Mouse (Mus musculus) heart, adult 9 months (tissue): ENCODE measurements around the gene Chn2.

Experiments used
- DNase-seq, 2 experiments: peaks; one replicate each; pipeline ENCODE4 v3.0.0; 2022; ENCODE audit warnings: low spot score in 2 of 2

Chn2 gene

DNA sequence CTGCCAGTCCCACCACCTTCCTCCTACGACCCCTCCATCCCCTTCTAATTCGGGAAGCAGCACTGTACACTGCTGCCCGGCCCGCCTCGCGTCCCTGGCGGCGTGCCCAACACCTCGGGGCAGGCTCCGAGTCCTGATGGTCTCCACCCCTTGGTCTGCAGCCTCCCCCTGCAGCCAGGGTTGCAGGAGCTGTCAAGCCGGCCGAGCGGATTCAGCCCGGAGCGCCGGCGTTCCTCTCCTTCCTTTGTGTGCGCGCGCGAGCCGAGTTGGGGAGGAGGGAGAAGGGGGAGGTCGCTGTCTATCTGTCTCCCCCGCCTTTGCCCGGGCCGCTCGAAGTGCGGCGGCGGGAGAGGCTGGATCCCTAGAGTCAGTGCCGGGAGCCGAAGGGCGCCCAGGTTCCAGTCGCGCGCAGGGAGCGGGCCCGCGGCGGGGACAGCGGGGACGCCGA is at the start of gene Chn2:
Chn2 (plus strand) TSS at position 198 of the 448 bp plus-strand sequence.
- DNase-seq: peak; percentile 37 to 42

DNA sequence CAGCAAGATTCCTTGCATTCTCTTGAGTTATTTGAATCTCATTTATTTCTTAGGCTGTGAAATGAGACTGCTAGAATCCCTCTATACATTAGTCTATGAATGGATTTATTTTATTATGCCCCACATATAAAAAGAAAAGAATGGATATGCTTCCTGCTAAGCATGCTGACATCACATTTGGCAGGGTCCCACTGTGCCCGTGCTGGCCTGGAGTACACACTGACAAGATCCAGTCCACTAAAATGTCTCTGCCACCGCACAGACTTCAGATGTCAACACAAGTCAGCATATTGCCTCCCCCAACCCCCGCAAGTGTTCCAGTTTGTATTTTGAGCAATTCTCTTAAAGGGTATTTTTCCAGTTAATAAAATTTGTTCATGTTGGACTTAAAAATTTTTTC is 47.0 kb upstream of the Chn2 start:
- DNase-seq: no peak

DNA sequence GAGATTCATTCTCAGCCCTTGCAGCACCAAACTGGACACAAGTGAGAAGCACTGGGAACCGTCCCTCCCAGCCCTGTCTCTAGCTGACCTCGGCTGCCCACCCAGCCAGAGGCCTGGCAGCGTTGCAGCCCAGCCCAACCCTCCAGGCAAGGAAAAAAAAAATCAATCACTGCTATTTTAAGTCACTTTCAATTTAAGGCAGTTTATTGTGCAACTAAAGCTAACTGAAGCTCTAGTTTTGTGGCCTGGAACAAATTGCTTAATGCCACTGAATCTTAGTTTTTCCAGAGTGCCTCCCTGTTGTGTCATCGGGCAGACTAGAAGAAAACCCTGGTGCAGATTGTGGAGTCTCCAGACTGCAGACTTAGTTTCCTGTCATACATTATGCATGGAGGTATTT is 43.8 kb upstream of the Chn2 start:
- DNase-seq: no peak

DNA sequence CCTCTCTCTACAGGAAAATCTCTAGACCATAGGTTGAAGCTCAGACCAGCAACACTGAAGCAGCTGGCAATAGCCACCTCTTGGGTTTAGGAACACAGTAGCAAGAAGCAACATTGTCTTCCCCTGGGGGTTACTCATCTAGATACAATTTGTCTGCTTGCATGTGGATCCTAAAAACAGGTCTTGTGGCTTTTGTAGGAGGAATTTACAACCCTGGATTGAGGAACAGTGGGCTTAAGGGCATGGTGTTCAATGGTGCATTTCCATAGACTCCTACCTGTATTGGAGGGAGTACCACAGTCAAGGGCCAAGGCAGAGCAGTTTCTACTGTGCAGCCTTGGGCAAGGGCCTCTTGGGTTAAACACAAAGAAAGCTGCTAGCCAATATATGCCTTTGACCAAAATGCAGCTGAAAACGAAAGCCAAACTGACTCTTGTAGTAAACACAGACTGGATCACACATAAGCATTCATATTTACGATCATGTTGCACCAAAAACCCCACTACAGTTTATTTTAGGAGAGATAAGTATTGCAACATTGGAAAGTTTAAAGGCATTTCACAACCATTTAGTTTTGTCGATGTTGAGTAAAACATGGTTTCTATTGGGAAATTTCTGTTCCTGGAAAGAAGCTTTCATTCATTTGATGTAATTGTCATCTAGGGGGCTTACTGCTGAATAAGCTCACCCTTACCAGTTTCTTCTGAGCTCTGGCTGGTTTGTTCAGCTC is 43.0 kb upstream of the Chn2 start:
- DNase-seq: no peak

DNA sequence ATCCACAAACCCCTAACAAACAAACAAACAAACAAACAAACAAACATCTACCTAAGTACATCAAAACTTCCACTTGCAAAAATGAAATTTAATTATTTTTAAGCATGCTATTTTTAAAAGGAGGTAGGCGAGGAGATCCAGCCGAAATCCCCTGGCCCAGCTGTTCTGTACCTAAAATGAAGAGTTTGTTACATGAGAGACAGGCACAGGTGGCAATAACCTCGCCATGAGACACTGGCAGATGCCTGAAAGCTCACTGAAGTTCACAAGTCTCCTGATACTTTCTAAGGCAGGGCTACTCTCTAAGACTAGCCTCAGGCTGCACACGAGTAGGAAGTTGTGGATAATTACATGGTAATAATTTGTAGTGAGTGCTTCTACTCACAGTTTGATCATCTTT is 34.1 kb upstream of the Chn2 start:
- no peak for DNase-seq

DNA sequence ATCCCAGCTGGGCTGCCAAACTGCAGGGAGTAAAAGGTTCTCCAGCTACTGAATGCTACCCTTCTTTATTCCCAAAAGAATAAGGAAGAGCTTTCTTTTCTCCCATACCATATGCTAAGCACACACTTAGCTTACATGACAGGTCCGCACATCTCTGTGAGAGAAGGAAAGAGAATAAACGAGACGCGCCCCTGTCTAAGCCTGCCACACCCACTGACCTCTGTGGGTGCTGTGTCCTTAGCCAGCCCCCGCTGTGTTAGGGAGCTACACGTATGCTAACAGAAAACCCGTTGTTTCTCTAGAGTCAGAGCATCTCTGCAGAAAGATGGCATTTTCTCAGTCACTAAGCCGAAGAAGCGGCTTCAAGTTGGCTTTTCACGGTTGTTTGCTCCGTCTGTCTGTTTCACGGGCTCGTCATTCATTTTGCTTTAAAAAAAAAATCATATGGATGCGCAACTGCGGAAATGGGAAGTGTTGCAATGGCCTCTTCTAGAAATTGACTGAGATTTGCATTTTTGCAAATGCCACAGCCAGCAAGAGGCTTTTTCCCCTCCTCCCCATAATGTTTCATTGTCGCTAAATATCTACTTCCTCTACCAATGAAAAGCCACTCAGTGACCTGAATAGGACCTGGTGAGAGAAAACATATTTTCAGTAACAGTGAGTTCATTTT is 30.8 kb upstream of the Chn2 start:
- no peak for DNase-seq

DNA sequence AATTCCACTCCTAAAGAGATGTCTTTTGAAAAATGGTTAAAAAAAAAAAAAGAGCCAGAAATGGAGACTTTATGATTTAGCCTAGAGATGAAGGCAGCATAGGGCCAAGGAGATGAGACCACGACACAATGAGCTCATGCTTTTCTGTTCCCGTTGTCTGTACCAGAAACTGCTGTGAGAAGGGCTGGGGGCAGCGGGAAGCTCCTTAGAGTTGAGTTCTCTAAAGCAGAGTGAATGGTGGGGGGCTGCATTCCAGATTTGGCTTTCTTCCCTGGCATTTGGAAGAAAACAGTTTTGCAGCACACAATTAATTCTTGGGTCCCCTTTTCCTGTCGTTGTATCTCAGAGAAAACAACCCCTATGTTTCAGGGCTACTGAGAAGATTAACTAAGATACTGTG is 30.1 kb upstream of the Chn2 start:
- no peak for DNase-seq

DNA sequence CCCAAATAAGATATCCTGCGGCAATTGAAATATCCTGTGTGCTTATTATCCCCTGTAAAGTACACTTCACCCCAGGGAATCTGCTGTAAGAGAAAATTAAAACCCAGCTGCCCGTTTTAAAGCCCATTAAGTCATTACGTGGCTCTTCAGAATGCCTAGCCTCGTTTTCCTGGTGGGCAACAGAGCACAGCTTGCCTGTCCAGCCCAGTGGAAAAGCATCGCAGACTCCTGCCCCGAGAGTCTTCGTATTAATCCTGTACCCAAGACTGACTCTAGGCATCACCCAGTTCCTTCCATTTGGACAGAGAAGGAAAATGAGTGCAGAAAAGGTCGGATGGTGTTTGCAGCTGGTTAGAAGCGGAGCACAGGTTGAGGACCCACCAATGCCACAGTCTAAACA is 29.0 kb upstream of the Chn2 start:
- DNase-seq: no peak

DNA sequence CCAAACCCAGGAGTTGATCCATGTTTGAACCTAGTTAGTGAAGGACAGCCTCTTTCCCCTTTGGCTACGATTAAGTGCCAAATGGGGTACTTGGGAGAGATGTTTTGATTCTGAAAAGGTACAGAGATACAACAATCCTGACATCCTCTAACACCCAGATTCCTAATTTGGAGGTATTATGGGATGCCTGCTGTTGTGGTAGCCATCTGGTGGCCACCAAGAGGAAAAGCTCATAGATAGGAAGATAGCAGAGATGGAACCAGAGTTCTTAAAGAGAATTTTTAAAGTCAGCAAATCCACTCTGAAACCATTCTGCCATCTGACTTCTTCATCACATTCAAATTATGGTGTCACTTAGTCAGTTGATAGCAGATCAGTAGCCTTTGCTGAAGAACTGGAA is 27.2 kb upstream of the Chn2 start:
- DNase-seq: no peak

DNA sequence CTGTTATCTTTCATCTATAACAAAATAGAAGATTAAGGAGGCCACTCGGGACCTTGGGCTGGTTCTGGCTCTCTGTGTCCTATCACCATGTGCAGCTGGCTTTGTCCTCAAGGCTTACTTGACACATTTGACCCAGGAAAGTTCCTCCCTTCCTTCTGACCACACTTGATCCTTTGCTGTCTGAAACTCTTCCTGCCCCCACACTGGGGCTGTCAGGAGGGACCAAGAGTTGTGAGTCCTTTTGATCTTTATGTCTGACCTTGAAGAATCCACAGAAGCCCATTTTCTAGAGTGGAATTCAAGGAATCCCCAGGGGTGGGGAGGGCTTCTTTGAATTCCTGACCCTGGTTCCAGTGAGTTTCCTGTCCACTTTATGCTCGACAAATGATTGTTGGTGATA is 21.3 kb upstream of the Chn2 start:
- no peak for DNase-seq

DNA sequence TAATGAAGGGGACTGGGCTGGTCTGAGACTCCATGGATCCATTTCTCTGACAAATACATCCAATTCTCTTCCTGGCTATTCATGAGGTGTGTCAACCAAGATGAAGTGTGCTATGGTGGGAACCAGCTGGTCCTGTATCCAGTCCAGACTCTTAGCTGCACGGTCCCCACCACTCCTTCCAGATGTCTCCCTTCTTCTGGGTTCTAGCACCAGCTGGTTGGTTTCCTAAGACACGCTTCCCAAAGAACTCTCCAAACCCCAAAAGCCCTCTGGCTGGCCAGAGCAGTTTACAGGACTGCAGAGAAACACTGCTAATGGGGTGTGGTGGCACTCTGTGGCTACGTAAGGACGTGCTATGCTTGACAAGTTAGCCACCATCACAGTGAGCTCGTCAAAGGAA is 20.5 kb upstream of the Chn2 start:
- DNase-seq: no peak

DNA sequence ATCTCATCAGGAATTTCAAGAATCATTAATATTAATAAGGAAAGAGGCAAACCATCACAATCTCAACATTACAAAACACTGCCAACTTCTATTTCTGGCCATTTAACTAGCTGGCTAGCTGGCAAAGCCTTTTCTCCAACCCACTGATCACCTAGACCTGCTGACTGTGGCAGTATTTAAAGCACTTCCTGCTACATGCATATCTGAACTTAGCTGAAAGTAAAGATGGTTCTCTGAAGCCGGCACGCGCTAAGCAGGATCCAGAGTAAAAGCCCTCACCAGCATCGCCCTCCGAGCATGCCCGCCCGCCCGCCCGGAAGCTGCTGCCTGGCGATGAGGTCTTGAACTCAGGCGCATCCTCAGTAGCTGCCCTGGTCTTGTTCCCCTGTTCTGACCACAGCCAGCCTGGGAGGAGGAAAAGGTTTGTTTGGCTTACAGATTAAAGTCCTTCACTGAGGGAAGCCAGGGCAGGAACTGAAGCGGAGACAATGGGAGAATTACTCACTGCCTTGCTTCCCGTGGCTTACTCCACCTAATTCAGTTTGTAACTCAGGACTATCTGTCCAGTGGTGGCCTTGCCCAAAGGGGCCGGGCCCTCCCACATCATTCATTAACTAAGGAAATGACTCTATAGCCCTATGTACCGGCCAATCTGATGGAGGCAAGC is 18.1 kb upstream of the Chn2 start:
- peak; percentile 36 to 66 for DNase-seq

DNA sequence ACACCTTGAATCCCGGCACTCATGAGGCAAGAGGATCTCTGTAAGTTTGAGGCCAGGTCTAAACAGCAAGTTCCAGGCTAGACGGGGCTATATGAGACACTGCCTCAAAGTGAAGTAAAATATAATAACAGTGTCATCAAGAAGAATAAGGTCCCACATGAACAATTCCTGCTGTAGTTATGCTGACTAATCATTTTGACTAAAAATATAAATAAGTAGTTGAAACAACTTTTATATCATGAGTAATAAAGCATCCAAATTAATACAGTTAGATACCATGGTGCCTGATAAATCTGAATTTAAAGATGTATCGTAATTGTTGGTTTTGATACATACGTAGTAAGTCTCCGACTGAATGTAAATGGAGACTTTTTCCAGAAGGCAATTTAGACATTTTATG is 15.5 kb upstream of the Chn2 start:
- DNase-seq: no peak

DNA sequence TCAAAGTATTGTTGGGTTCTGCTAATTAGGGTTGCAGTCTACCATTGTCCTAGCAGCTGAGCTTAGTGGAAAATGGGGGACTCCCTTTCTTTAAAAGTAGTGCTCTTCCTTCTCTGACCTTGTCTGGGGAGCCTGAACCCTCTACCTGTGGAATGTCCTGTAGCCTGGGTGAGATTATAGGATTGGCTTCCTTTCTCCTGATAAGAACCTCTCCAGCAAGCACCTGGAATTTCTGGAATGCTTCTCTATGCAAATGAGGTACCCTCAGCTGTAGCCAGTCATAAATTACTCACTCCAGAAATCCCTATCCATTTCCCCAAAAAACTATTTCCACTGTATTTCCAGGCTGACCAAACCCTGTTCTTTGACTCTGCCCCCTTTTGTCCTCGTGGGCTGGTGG is 10.6 kb upstream of the Chn2 start:
- no peak for DNase-seq

DNA sequence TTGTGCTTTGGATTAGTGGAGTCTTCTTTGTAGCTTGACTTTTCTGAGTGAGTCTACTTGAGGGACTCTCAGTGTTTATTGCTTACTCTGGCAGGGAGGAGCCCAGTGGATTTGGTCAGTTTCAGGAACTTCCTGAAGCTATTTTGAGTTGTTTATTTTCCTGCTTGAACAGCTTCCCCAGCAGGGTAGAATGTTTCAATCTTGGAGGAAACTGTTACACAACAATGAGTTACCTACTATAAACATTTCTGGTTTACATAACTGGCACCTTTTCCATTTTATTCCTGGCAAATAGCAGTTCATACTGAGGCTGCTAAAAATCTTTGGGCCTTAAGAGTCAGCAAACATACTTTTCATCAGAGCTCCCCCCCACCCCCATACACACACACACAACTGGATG is 9.0 kb upstream of the Chn2 start:
- no peak for DNase-seq

DNA sequence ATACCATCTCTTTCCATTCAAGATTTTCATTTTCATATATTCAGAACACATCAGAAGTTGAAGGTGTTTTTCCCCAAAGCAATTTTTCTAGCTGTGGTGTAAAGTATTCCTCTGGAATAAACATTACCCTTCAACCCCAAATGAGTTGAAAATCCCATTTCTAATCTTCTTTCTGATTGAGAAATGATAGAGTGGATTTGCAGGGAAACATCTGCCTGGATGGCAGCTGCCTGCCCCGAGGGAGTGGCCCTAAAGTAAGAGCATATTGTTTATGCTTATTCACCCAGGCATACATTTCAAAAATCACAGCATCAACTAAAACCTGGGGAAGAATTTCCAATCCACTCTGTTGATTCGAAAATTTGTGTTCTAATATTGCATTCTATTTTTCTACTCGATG is 8.6 kb upstream of the Chn2 start:
- DNase-seq: no peak

DNA sequence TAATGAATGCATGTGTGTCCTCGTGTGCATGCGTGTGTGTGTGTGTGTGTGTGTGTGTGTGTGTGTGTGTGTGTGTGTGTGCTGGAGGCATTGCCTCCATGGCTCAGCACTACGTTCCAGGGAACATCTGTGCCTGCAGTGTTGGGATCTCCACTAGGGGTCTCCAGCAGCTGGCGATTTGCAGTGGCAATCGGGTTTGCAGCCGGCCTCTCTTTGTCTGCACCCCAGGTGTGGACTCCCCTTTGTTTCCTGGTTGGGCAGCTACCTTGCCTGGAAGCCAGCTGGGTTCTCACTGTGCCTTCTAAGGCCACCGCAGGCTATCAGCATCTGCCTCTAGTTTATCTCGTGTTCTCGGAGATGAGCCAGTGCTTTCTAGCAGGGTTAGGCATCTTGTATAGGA is 4.9 kb upstream of the Chn2 start:
- peak; percentile 36 to 53 for DNase-seq

DNA sequence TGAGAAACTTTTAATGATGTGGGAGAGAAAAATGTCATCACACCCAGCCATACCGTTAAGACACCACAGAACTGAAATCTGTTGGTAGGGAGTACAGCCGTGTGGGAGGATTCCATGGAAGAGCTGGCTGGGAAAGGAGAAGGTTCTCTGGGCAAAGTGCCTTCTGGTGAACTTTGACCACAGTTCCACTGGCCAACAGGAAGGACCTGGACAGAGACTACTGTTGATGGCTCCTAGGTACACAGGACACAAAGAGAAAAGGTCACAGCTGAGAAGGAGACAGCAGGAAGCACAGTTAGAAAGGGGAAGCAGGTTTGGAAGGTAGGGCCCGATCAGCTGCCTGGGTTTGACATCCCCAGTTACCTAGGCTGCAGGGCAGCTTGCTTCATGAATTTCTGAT is 3.8 kb upstream of the Chn2 start:
- no peak for DNase-seq

DNA sequence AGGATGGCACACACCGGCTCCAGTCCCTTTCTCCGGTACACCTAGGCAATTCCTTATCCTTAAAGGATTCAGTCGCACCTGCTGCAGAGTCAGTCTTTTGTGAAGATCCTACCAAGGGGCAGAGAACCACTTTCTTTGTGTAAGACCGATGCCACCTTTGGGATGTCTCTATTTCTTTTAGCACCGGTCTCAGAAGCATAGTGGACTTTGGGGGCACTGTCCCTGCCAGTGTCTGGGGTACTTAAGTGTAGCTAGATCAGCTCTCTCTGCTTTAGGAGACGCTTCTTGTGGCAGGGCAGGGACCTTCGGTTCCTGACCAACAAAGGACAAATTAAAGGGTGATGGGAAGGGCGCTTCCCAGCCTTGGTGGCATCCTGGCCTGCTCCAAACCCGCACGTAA is 488 bp upstream of the Chn2 start:
- no peak for DNase-seq

DNA sequence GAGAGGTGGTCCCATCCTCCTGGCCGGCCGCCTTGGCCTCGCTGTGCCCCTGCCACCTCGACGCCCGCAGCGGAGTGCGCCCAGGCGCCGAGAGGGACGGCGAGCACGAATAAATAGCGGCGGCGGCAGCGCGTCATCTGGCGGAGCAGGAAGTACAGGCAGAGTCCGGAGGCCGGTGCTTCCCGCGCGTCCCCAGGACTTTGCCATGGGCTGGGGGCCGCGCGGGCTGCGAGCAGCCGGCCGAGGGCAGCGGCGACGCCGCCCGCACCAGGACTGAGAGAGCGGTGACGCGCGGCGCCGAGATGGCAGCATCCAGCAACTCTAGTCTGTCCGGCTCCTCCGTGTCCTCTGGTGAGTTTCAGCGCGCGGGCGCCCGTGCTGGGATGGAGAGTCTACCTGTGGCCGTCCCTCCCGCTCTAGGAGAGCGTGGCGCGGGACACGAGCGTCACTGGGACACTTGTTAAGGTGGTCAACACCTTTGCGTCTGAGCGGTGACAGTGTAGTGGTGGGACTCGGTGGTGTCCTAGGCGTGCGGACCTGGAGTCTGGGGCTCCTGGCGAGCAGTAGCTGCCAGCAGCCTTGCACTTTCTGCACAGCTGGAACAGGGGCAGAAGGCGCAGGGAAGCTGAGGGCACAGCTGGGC is 572 bp downstream of the Chn2 start:
- peak; percentile 52 to 60 for DNase-seq

DNA sequence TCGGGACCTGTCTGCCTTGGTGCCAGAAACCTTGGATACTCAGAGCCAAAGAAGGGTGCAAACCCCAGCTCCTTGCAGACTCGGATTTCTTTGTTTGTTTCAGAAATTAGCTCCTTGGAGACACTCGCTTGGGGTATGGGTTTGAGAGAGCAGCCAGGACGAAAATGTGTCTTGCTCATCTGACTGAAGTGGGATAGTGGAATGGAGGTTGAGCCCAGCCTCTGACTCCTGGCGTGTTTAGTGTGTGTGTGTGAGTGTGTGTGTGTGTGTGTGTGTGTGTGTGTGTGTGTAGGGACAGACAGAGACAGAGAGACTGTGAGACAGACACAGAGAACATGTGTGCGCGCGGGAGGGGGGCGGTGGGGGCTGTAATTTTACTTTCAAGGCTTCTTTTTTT is 1.1 kb downstream of the Chn2 start:
- no peak for DNase-seq

DNA sequence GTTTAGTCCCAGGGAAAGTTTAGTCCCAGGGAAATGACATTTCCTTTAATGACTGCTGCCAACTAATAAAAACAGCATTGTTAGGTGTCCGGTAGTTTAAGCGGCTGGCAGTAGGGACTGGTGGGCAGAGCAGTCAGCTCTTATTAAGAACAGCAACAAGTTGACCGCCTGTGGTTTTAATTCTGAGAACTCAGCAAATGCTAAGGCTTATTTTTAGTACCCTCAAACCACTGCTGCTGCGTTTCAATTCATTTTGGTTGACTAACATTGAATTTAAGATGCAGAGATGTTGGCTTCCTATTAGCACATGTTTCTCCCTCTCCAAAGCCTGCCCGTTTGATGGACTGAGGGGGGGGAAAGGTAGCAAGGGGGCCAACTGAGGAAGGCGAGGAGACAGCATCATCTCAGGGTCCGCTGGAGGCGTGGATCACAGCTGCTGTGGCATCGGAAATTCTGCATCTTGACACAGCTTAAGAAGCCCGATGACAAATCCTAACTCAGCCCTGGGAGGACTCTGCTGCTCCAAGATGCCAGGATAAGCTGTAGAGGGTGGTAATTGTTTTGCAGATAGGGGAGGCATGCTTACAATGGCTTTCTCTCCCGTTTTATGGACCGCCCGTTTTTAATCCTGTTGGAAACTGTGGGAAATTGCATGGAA is 2.2 kb downstream of the Chn2 start:
- no peak for DNase-seq
